Mouse (Mus musculus): ENCODE results near the gene Camta1.

DNA sequence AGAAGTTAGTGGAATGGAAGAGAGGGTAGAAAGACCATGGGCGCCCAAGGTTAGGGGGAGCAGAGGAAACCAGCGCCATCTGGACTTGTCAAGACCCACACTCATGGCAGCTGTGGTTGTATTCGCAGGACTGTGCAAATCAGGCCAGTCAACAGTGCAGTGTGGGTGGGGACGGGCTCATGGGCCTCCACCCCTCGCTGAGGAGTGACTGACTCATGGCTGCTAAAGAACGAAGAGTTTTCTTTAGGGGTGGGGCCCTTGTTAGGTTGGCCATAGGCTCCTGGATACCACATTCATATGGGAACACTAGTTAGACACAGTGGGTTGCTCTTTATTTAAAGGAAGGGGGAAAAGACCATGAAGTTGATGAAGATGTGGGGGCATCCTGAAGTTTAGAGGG lies 383.7 kb downstream of the Camta1 start:
- no peak for TF ChIP-seq CTCF (IDR thresholded peaks at IDR 0.05; ENCODE audit: low read depth, low read length)
- no peak for TF ChIP-seq POLR2A (IDR thresholded peaks at IDR 0.05; ENCODE audit: extremely low read depth, insufficient read depth, low read length)

Data from liver, adult 2 months (tissue).